Mouse (Mus musculus) heart, embryonic 15.5 days (tissue): Measurements from ENCODE around the gene Fbxl15. TPM values are rescaled to one million over a fixed set of nuclear protein-coding genes. Genes with fewer than 3 reads are reported as not detected.

ENCODE experiments used
- ATAC-seq: fragments of 200-750 bp; cut with Nextera tagmentation; replicated peaks from 2 replicates; pipeline ENCODE4 v1.8.0; 2017; ENCODE audit warnings: low read depth, moderate TSS enrichment; ENCODE audit not compliant: insufficient number of reproducible peaks, insufficient read depth, low FRiP score
- H3K27ac ChIP-seq: fragments of 300-500 bp; sonication (generic); 2 replicates; pipeline ENCODE4 v1.5.1; 2015; ENCODE audit warnings: mild to moderate bottlenecking, inconsistent platforms
- H3K27me3 ChIP-seq: fragments of 300-500 bp; sonication (generic); 2 replicates; pipeline ENCODE4 v1.6.1; 2015; ENCODE audit warnings: inconsistent platforms
- H3K36me3 ChIP-seq: fragments of 300-500 bp; sonication (generic); 2 replicates; pipeline ENCODE4 v1.6.1; 2015; ENCODE audit warnings: mild to moderate bottlenecking, inconsistent platforms
- H3K4me1 ChIP-seq: fragments of 300-500 bp; sonication (generic); replicated peaks from 2 replicates; pipeline ENCODE4 v1.6.1; 2015; ENCODE audit warnings: inconsistent platforms
- H3K4me2 ChIP-seq: fragments of 300-500 bp; sonication (generic); 2 replicates; pipeline ENCODE4 v1.6.1; 2015; ENCODE audit warnings: inconsistent platforms, mild to moderate bottlenecking, moderate library complexity
- H3K4me3 ChIP-seq: fragments of 300-500 bp; sonication (generic); 2 replicates; pipeline ENCODE4 v1.5.1; 2015; ENCODE audit warnings: mild to moderate bottlenecking, inconsistent platforms
- H3K9ac ChIP-seq: fragments of 300-500 bp; sonication (generic); 2 replicates; pipeline ENCODE4 v1.6.1; 2015; ENCODE audit warnings: mild to moderate bottlenecking, inconsistent platforms
- H3K9me3 ChIP-seq: fragments of 300-500 bp; sonication (generic); replicated peaks from 2 replicates; pipeline ENCODE4 v1.6.1; 2016; ENCODE audit warnings: inconsistent platforms
- WGBS: fragments of 180-500 bp; shearing (Covaris S2); methylation state at CpG from one replicate; pipeline ENCODE4 v1.1.7; 2015; ENCODE audit warnings: mixed read lengths; 5-methylcytosine and 5-hydroxymethylcytosine counted together
- polyA plus RNA-seq: library from polyadenylated mRNA; unstranded; fragments of >200 nt; fragmentation: Nextera tagmentation; extraction: Ambion mirVana; gene quantifications from 2 replicates; pipeline ENCODE4 v1.2.1, GENCODE M21; 2015

Fbxl15 gene
- polyA plus RNA-seq, 1 experiment from 2014 or later, result 10.5 TPM

- H3K4me2 ChIP-seq, result no peak overlapping the region
- no peak for ATAC-seq
- H3K4me1 ChIP-seq, result peaks cover 25% of the 10 kb centered on the region
- H3K27me3 ChIP-seq, result peaks cover 52% of the 10 kb centered on the region
- H3K36me3 ChIP-seq, result peaks cover 44% of the 10 kb centered on the region
- WGBS, result 79% methylated on average over 21 of the region's 21 CpGs
- no peak overlapping the region for H3K4me3 ChIP-seq
- no peak overlapping the region for H3K9ac ChIP-seq
- no peak overlapping the region for H3K27ac ChIP-seq
- H3K9me3 ChIP-seq, result no peaks in the 10 kb centered on the region
Measured at GRCm38 (mm10) chr19:46309651-46310305, 18.2 kb upstream of the Fbxl15 start.

- Histone ChIP-seq H3K9me3 (no peaks in the 10 kb centered on the region), H3K27ac (no peak overlapping the region), H3K36me3 (peaks cover 44% of the 10 kb centered on the region), H3K27me3 (peaks cover 55% of the 10 kb centered on the region), H3K9ac (no peak overlapping the region), H3K4me3 (no peak overlapping the region), H3K4me2 (no peak overlapping the region), H3K4me1 (peaks cover 24% of the 10 kb centered on the region)
- no peak for ATAC-seq
- 84% methylated on average over 12 of the region's 12 CpGs for WGBS
Measured at GRCm38 (mm10) chr19:46310312-46310865, 17.6 kb upstream of the Fbxl15 start.

GRCm38 (mm10) chr19:46311341-46311740 lies 16.6 kb upstream of the Fbxl15 start:
- no peaks in the 10 kb centered on the region for H3K9me3 ChIP-seq
- WGBS, result 87% methylated on average over 9 of the region's 9 CpGs
- H3K27me3 ChIP-seq, result peaks cover 62% of the 10 kb centered on the region
- H3K27ac ChIP-seq, result no peak overlapping the region
- H3K9ac ChIP-seq, result no peak overlapping the region
- H3K4me2 ChIP-seq, result no peak overlapping the region
- no peak overlapping the region for H3K4me3 ChIP-seq
- H3K36me3 ChIP-seq, result peaks cover 44% of the 10 kb centered on the region
- no peak for ATAC-seq
- peaks cover 24% of the 10 kb centered on the region for H3K4me1 ChIP-seq

GRCm38 (mm10) chr19:46312566-46312965 lies 15.4 kb upstream of the Fbxl15 start:
- H3K4me2 ChIP-seq, result no peak overlapping the region
- no peaks in the 10 kb centered on the region for H3K9me3 ChIP-seq
- no peak overlapping the region for H3K4me3 ChIP-seq
- H3K36me3 ChIP-seq, result peaks cover 38% of the 10 kb centered on the region
- peaks cover 35% of the 10 kb centered on the region for H3K4me1 ChIP-seq
- WGBS, result 89% methylated on average over 21 of the region's 21 CpGs
- no peak for ATAC-seq
- H3K9ac ChIP-seq, result no peak overlapping the region
- H3K27me3 ChIP-seq, result peaks cover 67% of the 10 kb centered on the region
- H3K27ac ChIP-seq, result no peak overlapping the region

- no peak overlapping the region for H3K27ac ChIP-seq
- H3K4me2 ChIP-seq, result no peak overlapping the region
- no peaks in the 10 kb centered on the region for H3K9me3 ChIP-seq
- peaks cover 33% of the 10 kb centered on the region for H3K36me3 ChIP-seq
- H3K9ac ChIP-seq, result no peak overlapping the region
- peaks cover 40% of the 10 kb centered on the region for H3K4me1 ChIP-seq
- 83% methylated on average over 9 of the region's 9 CpGs for WGBS
- no peak overlapping the region for H3K4me3 ChIP-seq
- peaks cover 67% of the 10 kb centered on the region for H3K27me3 ChIP-seq
- no peak for ATAC-seq
Measured at GRCm38 (mm10) chr19:46313116-46313515, 14.9 kb upstream of the Fbxl15 start.

- Histone ChIP-seq H3K9ac (no peak overlapping the region; the same call in 1 of the 2 replicates), H3K27me3 (peaks cover 72% of the 10 kb centered on the region), H3K9me3 (no peaks in the 10 kb centered on the region), H3K4me1 (peaks cover 44% of the 10 kb centered on the region), H3K4me3 (no peak overlapping the region), H3K27ac (no peak overlapping the region), H3K4me2 (no peak overlapping the region), H3K36me3 (peaks cover 31% of the 10 kb centered on the region)
- ATAC-seq, result no peak
- WGBS, result 69% methylated on average over 6 of the region's 6 CpGs
Measured at GRCm38 (mm10) chr19:46313591-46313990, 14.4 kb upstream of the Fbxl15 start.

- 18% methylated on average over 18 of the region's 18 CpGs for WGBS
- Histone ChIP-seq H3K9ac (no peak overlapping the region; the same call in 1 of the 2 replicates), H3K27me3 (peaks cover 78% of the 10 kb centered on the region), H3K9me3 (no peaks in the 10 kb centered on the region), H3K4me3 (no peak overlapping the region), H3K4me2 (no peak overlapping the region), H3K27ac (no peak overlapping the region), H3K4me1 (peaks cover 44% of the 10 kb centered on the region), H3K36me3 (peaks cover 31% of the 10 kb centered on the region)
- no peak for ATAC-seq
Measured at GRCm38 (mm10) chr19:46314151-46314601, 13.8 kb upstream of the Fbxl15 start.

GRCm38 (mm10) chr19:46314872-46315742 lies 12.9 kb upstream of the Fbxl15 start:
- Histone ChIP-seq H3K27ac (no peak overlapping the region), H3K27me3 (peaks cover 81% of the 10 kb centered on the region)

GRCm38 (mm10) chr19:46315752-46316610 lies 12.0 kb upstream of the Fbxl15 start:
- no peak for ATAC-seq
- Histone ChIP-seq H3K9me3 (no peaks in the 10 kb centered on the region), H3K4me1 (peaks cover 42% of the 10 kb centered on the region), H3K9ac (no peak overlapping the region), H3K27me3 (peaks cover 86% of the 10 kb centered on the region), H3K36me3 (peaks cover 16% of the 10 kb centered on the region), H3K4me3 (no peak overlapping the region), H3K4me2 (0 out of 2 replicates have a peak overlapping the region, but pooled peaks have one; percentile 84), H3K27ac (no peak overlapping the region)
- 39% methylated on average over 12 of the region's 12 CpGs for WGBS

More at GRCm38 (mm10) chr19:46314872-46315742, 12.9 kb upstream of the Fbxl15 start:
- Histone ChIP-seq H3K9me3 (no peaks in the 10 kb centered on the region), H3K4me2 (no peak overlapping the region), H3K4me3 (no peak overlapping the region), H3K9ac (no peak overlapping the region), H3K4me1 (peaks cover 42% of the 10 kb centered on the region), H3K36me3 (peaks cover 25% of the 10 kb centered on the region)
- no peak for ATAC-seq
- 30% methylated on average over 14 of the region's 14 CpGs for WGBS

GRCm38 (mm10) chr19:46316846-46317545 lies 11.0 kb upstream of the Fbxl15 start:
- Histone ChIP-seq H3K4me2 (peak overlapping the region; percentile 84), H3K27ac (no peak overlapping the region), H3K27me3 (peaks cover 90% of the 10 kb centered on the region), H3K4me1 (peaks cover 45% of the 10 kb centered on the region), H3K4me3 (peak overlapping the region; percentile 53), H3K9ac (0 out of 2 replicates have a peak overlapping the region, but pooled peaks have one; percentile 39), H3K9me3 (no peaks in the 10 kb centered on the region), H3K36me3 (peaks cover 6% of the 10 kb centered on the region; the same call in 1 of the 2 replicates)
- ATAC-seq, result no peak
- 34% methylated on average over 15 of the region's 15 CpGs for WGBS
